Mouse (Mus musculus) right cerebral cortex, postnatal 25 days (tissue): ENCODE measurements at regions not wholly inside any gene's neighbourhood (a gene's known extent, or its start where the extent isn't known, plus 50 kb on each side); places are given as distances from the start of the nearest gene placed in this dataset.
A peak's percentile ranks its signal among the peaks of the same experiment; 100 is the strongest.
"Not testable (repeated sequence)": the region's sequence is repeated elsewhere in the genome, so short reads cannot be mapped to it uniquely, and the experiment has no call there.

Experiments used
- DNase-seq: peaks from one replicate; pipeline ENCODE4 v3.0.0; 2022

GRCm38 (mm10) chr12:77526581-77526980 lies 288.7 kb downstream of the Fut8 start:
- DNase-seq, result not testable (repeated sequence)

GRCm38 (mm10) chr12:77527499-77527898 lies 289.6 kb downstream of the Fut8 start:
- no peak for DNase-seq

- no peak for DNase-seq
Measured at GRCm38 (mm10) chr12:77527953-77528865, 290.3 kb downstream of the Fut8 start.

- DNase-seq, result no peak
Measured at GRCm38 (mm10) chr12:77528868-77529271, 290.9 kb downstream of the Fut8 start.

GRCm38 (mm10) chr12:77529414-77529813 lies 291.5 kb downstream of the Fut8 start:
- no peak for DNase-seq

- DNase-seq, result no peak
Measured at GRCm38 (mm10) chr12:77529955-77530354, 292.0 kb downstream of the Fut8 start.

- no peak for DNase-seq
Measured at GRCm38 (mm10) chr12:77531294-77531693, 293.4 kb downstream of the Fut8 start.

GRCm38 (mm10) chr12:77532547-77532946 lies 294.6 kb downstream of the Fut8 start:
- DNase-seq, result no peak

GRCm38 (mm10) chr12:77533606-77534005 lies 295.7 kb downstream of the Fut8 start:
- DNase-seq, result no peak

GRCm38 (mm10) chr12:77534079-77534478 lies 296.2 kb downstream of the Fut8 start:
- no peak for DNase-seq

GRCm38 (mm10) chr12:77535147-77535546 lies 297.2 kb downstream of the Fut8 start:
- no peak for DNase-seq

GRCm38 (mm10) chr12:77537139-77537848 lies 299.4 kb downstream of the Fut8 start:
- DNase-seq, result no peak

- no peak for DNase-seq
Measured at GRCm38 (mm10) chr12:77539661-77540431, 301.9 kb downstream of the Fut8 start.

- no peak for DNase-seq
Measured at GRCm38 (mm10) chr12:77541051-77541765, 303.3 kb downstream of the Fut8 start.

- DNase-seq, result no peak
Measured at GRCm38 (mm10) chr12:77541826-77542225, 303.9 kb downstream of the Fut8 start.

GRCm38 (mm10) chr12:77543651-77544050 lies 305.7 kb downstream of the Fut8 start:
- no peak for DNase-seq

- no peak for DNase-seq
Measured at GRCm38 (mm10) chr12:77546165-77546564, 308.2 kb downstream of the Fut8 start.

- peak; percentile 22 for DNase-seq
Measured at GRCm38 (mm10) chr12:77568286-77568685, 330.4 kb downstream of the Fut8 start.

- DNase-seq, result no peak
Measured at GRCm38 (mm10) chr12:77570501-77570900, 332.6 kb downstream of the Fut8 start.

- no peak for DNase-seq
Measured at GRCm38 (mm10) chr12:77571071-77571470, 333.1 kb downstream of the Fut8 start.

GRCm38 (mm10) chr12:77575046-77575445 lies 337.1 kb downstream of the Fut8 start:
- DNase-seq, result no peak

GRCm38 (mm10) chr12:77588297-77588696 lies 350.4 kb downstream of the Fut8 start:
- DNase-seq, result no peak

- DNase-seq, result no peak
Measured at GRCm38 (mm10) chr12:77589416-77589815, 351.5 kb downstream of the Fut8 start.
